Mouse (Mus musculus) adrenal gland, adult 18-20 months (tissue): ENCODE measurements around the gene Stx5a. TPM values are rescaled to one million over a fixed set of nuclear protein-coding genes. Genes with fewer than 3 reads are reported as not detected.
A peak's percentile ranks its signal among the peaks of the same experiment; 100 is the strongest.

ENCODE experiments used
- DNase-seq, 2 experiments: peaks; one replicate each; pipeline ENCODE4 v3.0.0; 2021 to 2022; ENCODE audit warnings: low spot score in 2 of 2
- total RNA-seq, 2 experiments: library from RNA; stranded (reverse); gene quantifications; 1 replicate in 1 of 2; 2 replicates in 1 of 2; pipeline ENCODE4 v1.2.3; 2021

The Stx5a gene
- total RNA-seq, 2 experiments from 2014 or later, result 78.2 to 103 TPM

- DNase-seq, result no peak
These were observed 1.6 kb upstream of the Stx5a start for GRCm38 (mm10) chr19:8739646-8740045.

- no peak for DNase-seq
These were observed 610 bp upstream of the Stx5a start, which contains the start of gene 1700092M07Rik for GRCm38 (mm10) chr19:8740603-8741002. Gene 1700092M07Rik (plus strand): TSS chr19:8740718.

GRCm38 (mm10) chr19:8742176-8742575, 963 bp downstream of the Stx5a start:
- DNase-seq, result peak in 1 of 2 experiments; percentile 29

GRCm38 (mm10) chr19:8745382-8745781, 4.2 kb downstream of the Stx5a start:
- no peak for DNase-seq

- no peak for DNase-seq
These were observed 6.2 kb downstream of the Stx5a start for GRCm38 (mm10) chr19:8747368-8747767.

GRCm38 (mm10) chr19:8755652-8756051, 14.4 kb downstream of the Stx5a start:
- no peak for DNase-seq

GRCm38 (mm10) chr19:8756635-8757387, 15.6 kb downstream of the Stx5a start, which contains the start of gene Nxf1:
Gene Nxf1 (plus strand): TSS chr19:8757073.
- peak; percentile 95 for DNase-seq

- DNase-seq, result no peak
These were observed 16.3 kb downstream of the Stx5a start for GRCm38 (mm10) chr19:8757471-8757998.

- DNase-seq, result no peak
These were observed 17.7 kb downstream of the Stx5a start for GRCm38 (mm10) chr19:8758899-8759298.

GRCm38 (mm10) chr19:8760757-8761156, 19.5 kb downstream of the Stx5a start:
- no peak for DNase-seq

- DNase-seq, result no peak
These were observed 22.1 kb downstream of the Stx5a start for GRCm38 (mm10) chr19:8763276-8763675.

GRCm38 (mm10) chr19:8765562-8765961, 24.3 kb downstream of the Stx5a start:
- no peak for DNase-seq

- peak; percentile 76 to 77 for DNase-seq
These were observed 29.5 kb downstream of the Stx5a start, which contains the start of gene Tmem223 for GRCm38 (mm10) chr19:8770567-8771270. Gene Tmem223 (plus strand): TSS chr19:8770996.

GRCm38 (mm10) chr19:8772996-8773395, 31.8 kb downstream of the Stx5a start:
- DNase-seq, result no peak

- no peak for DNase-seq
These were observed 32.2 kb downstream of the Stx5a start for GRCm38 (mm10) chr19:8773409-8773808.

GRCm38 (mm10) chr19:8774086-8774835, 33.0 kb downstream of the Stx5a start, which contains the start of gene Tmem179b:
Gene Tmem179b (minus strand): TSS chr19:8774467.
- peak; percentile 96 to 98 for DNase-seq

GRCm38 (mm10) chr19:8774951-8775421, 33.8 kb downstream of the Stx5a start:
- no peak for DNase-seq

GRCm38 (mm10) chr19:8786008-8786781, 45.0 kb downstream of the Stx5a start, which contains the start of gene Taf6l:
Gene Taf6l (minus strand): TSS chr19:8786417.
- DNase-seq, result peak; percentile 73 to 82

- DNase-seq, result no peak
These were observed 47.3 kb downstream of the Stx5a start for GRCm38 (mm10) chr19:8788521-8788920.

- DNase-seq, result no peak
These were observed 48.0 kb downstream of the Stx5a start for GRCm38 (mm10) chr19:8789171-8789570.
